Mouse (Mus musculus): ENCODE measurements at regions not wholly inside any gene's neighbourhood (a gene's known extent, or its start where the extent isn't known, plus 50 kb on each side); places are given as distances from the start of the nearest gene placed in this dataset.
A peak's percentile ranks its signal among the peaks of the same experiment; 100 is the strongest.

DNA sequence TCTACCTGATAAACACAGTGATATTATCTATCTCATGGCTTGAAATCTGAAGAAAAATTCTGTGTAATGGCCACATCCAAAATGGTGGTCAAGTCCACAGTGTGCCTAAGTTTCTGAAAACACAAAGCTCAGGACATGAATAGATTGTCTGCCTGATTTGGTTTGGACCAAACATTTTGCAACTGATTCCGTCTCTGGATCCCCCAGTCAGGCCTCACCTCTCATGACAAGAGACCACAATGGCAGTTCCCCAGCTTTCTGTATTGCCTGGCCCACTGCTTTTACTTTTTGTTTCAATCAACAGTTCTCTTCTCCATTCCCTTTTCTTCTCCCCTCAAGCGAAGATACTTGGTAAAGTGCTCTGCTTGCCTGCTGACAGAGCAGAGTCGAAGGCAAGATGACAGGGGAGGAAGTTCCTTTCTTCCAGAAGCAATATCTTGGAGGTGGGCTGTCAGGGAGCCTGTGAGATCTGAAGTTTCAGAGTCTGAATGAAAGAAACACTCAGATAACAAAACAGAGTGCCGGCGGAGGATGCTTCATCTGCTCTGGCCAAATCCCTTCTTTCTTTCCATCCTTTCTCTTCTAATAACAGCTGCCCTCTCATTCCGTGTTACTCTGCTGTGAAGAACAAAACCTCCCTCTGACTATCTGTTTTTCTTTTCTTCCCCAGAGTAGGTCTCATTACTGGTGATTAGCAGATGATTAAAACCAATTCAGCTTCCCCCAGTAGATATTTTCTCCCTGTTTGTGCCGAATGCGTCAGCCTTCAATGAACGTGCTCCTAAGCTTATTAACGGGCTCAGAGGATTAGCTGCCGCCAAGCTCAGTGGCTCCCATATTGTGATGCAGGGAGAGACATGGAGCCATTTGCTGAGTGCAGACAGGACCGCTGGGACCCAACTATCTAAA, 360.7 kb downstream of the Tmem182 start:
- peaks cover 28% of the 10 kb centered on the region for H3K4me1 ChIP-seq
- H3K4me3 ChIP-seq (replicated peaks), result no peak overlapping the region
- no peak overlapping the region for H3K9ac ChIP-seq
- peak overlapping the region; percentile 90 for H3K27ac ChIP-seq
- H3K36me3 ChIP-seq (replicated peaks), result no peaks in the 10 kb centered on the region
- no peaks in the 10 kb centered on the region for H3K27me3 ChIP-seq
- 4% methylated on average over 12 of the region's 12 CpGs for WGBS
- 0 out of 2 replicates have a peak, but pooled peaks cover 3% of the 10 kb centered on the region for H3K9me3 ChIP-seq
- peak overlapping the region; percentile 34 for H3K4me2 ChIP-seq
- peak; percentile 94 for ATAC-seq (ENCODE audit: low FRiP score)

DNA sequence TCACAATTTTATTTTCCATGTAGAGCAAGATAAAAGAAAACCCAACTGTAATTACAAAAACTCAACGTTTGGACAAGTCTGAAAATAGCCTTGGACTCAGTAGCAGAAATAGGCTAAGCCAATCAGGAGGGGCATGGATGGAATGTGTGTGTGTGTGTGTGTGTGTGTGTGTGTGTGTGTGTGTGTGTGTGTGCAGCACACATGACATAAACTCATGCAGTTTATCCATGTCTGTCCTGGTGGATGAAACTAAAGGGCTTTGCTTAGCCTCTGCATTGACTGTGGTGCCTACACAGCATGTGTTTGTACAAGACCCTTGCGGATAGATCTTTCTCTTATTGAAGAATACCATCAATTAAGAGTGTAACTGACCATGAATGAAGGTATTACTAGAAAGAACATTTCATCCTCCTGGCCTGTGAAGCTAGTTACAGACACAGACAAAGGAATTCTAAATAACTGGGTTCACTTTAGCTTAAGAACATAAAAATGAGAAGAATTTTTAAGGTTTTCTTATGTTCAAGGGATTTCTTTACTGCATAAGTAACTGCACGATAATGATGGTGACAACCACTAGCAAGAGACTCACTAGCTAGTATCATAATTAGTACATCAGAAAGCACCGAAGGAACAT, 361.5 kb downstream of the Tmem182 start:
- H3K4me1 ChIP-seq, result peaks cover 28% of the 10 kb centered on the region
- ATAC-seq (ENCODE audit: low FRiP score), result peak; percentile 70
- no peak overlapping the region for H3K4me3 ChIP-seq (replicated peaks)
- no peaks in the 10 kb centered on the region for H3K27me3 ChIP-seq
- 26% methylated on average over 4 of the region's 4 CpGs for WGBS
- H3K9me3 ChIP-seq, result 0 out of 2 replicates have a peak, but pooled peaks cover 3% of the 10 kb centered on the region
- H3K36me3 ChIP-seq (replicated peaks), result no peaks in the 10 kb centered on the region
- no peak overlapping the region for H3K9ac ChIP-seq
- peak overlapping the region; percentile 34 for H3K4me2 ChIP-seq
- peak overlapping the region; percentile 90 for H3K27ac ChIP-seq

DNA sequence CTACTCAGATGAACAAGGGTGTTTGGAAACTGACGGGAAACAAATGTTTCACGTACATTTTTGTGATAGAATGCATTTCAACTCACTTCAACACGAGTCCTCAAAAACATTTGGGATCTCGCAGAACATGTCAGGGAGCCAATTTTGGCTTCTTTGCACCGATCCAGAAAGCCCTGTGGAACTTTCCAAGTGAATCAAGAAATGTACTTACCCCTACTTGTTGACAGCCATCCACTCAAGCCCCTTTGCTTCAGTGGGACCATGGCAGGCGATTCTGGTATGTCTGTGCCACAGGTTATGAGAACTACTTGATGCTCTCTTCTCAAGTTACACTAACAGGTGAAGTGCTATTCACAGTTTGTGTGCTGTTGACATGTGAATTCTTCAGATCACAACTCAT, 381.6 kb downstream of the Tmem182 start:
- Histone ChIP-seq H3K27me3 (0 out of 2 replicates have a peak, but pooled peaks cover 2% of the 10 kb centered on the region), H3K9ac (no peak overlapping the region), H3K4me2 (no peak overlapping the region), H3K36me3 (replicated peaks) (no peaks in the 10 kb centered on the region), H3K27ac (no peak overlapping the region), H3K4me1 (peaks cover 10% of the 10 kb centered on the region), H3K4me3 (replicated peaks) (no peak overlapping the region), H3K9me3 (no peaks in the 10 kb centered on the region)
- no peak for ATAC-seq (ENCODE audit: low FRiP score)
- 94% methylated on average over 6 of the region's 6 CpGs for WGBS

DNA sequence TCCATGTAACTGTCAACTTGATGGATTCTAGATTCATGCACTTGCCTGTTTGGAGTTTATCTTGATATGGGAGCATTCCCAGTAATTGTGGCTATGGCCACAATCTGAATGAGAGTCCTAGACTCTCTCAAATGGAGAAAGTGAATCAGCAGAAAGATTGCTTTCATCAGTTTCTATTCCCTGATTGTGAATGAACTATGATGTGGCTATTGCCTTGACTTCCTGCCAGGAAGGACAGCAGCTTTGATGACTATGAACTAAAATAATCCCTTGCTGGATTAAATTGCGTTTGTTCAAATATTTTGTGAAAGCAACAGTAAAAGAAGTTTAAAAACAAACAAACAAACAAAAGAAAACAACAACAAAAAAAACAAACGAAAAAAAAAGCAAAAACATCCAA, 407.5 kb downstream of the Tmem182 start:
- 85% methylated on average over 2 of the region's 2 CpGs for WGBS
- no peak overlapping the region for H3K27ac ChIP-seq
- no peak for ATAC-seq (ENCODE audit: low FRiP score)
- H3K36me3 ChIP-seq (replicated peaks), result no peaks in the 10 kb centered on the region
- no peak overlapping the region for H3K4me2 ChIP-seq
- no peaks in the 10 kb centered on the region for H3K9me3 ChIP-seq
- no peak overlapping the region for H3K4me3 ChIP-seq (replicated peaks)
- no peaks in the 10 kb centered on the region for H3K4me1 ChIP-seq
- no peak overlapping the region for H3K9ac ChIP-seq
- no peaks in the 10 kb centered on the region for H3K27me3 ChIP-seq

DNA sequence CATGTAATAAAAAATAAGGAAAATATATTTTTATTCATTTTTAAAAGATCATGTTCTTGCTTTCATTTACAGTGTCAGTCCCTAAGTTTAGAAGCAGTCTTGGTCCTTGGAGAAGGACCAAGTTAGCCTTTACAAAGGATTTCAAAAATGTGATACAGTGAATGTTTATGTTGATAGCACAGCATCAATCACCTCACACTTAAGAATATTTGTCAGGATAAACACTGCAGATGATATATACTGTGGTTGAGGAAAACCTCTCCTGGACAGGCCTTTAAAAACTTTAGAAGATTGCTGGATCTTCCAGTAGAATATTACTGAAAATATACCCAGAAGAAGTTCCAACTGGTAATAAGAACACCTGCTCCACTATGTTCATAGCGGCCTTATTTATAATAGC, 420.4 kb downstream of the Tmem182 start:
- WGBS, result 94% methylated on average over 1 of the region's 1 CpGs
- H3K27me3 ChIP-seq, result no peaks in the 10 kb centered on the region
- H3K4me1 ChIP-seq, result no peaks in the 10 kb centered on the region
- no peak overlapping the region for H3K4me3 ChIP-seq (replicated peaks)
- ATAC-seq (ENCODE audit: low FRiP score), result no peak
- H3K27ac ChIP-seq, result no peak overlapping the region
- no peaks in the 10 kb centered on the region for H3K36me3 ChIP-seq (replicated peaks)
- no peaks in the 10 kb centered on the region for H3K9me3 ChIP-seq
- H3K4me2 ChIP-seq, result no peak overlapping the region
- H3K9ac ChIP-seq, result no peak overlapping the region

DNA sequence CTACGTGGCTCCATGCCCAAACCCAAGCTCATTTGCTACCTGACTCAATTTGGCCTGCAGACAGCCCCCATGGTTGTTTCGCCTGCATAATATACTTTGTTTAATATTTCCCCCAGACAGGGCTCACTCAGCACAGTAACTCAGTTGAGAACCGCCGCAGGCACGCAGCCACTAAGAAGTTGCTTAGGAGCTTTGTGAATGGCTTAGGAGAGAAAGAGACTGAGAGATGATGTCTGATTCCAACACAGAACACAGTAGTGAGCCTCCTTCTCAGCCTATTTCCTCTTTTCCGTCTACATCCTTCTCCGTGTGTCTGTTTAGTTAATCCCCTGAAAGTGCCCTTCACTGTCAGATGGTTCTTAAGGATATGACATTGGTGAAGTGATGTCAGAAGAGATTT, 429.9 kb downstream of the Tmem182 start:
- WGBS, result 77% methylated on average over 7 of the region's 7 CpGs
- no peak overlapping the region for H3K4me3 ChIP-seq (replicated peaks)

DNA sequence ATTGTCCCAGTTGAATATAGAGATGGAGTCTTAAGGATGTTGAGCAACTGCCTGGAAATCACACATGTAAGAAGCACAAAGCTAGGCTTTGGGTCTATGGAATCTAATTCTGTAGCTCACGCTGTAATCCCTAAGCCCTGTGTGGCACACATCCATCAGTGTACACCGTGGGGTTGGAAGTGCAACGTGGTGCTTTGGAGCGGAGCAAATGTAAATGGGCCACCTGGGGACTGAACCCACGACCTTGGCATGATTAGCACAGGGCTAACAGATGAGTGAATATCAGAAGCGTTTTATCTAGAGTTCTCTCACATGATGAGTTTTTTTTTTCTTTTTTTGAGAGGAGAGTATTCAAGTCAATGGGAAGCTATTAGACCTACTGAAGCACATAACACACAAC, 437.6 kb downstream of the Tmem182 start:
- H3K4me3 ChIP-seq (replicated peaks), result no peak overlapping the region
- H3K4me2 ChIP-seq, result no peak overlapping the region
- 70% methylated on average over 6 of the region's 6 CpGs for WGBS
- no peak overlapping the region for H3K9ac ChIP-seq
- no peak for ATAC-seq (ENCODE audit: low FRiP score)
- no peaks in the 10 kb centered on the region for H3K36me3 ChIP-seq (replicated peaks)
- no peak overlapping the region for H3K27ac ChIP-seq
- no peaks in the 10 kb centered on the region for H3K4me1 ChIP-seq
- H3K27me3 ChIP-seq, result no peaks in the 10 kb centered on the region
- H3K9me3 ChIP-seq, result no peaks in the 10 kb centered on the region

More for the DNA sequence above, 429.9 kb downstream of the Tmem182 start:
- Histone ChIP-seq H3K27ac (no peak overlapping the region), H3K36me3 (replicated peaks) (no peaks in the 10 kb centered on the region), H3K9me3 (no peaks in the 10 kb centered on the region), H3K4me1 (peaks cover 9% of the 10 kb centered on the region; the same call in 1 of the 2 replicates), H3K4me2 (no peak overlapping the region), H3K27me3 (no peaks in the 10 kb centered on the region), H3K9ac (no peak overlapping the region)
- no peak for ATAC-seq (ENCODE audit: low FRiP score)

DNA sequence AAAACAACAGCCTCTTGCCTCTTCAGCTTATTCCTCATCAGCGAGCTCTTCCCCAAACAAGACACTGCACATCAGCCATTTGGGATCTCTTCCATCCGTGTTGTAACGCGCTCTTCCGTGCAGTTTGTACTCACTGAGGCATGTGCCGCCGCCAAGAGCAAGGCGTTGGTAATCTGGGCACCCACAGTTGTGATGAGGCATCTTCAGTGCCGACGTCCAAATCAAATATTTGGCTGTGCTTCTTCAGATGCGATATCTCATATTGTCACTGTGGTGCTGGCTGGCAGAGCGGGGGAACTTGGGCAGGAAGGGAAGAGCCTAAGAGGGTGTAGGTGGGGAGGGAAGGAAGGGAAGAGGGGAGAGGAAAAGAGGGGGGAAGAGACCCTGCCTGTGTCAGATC, 439.2 kb downstream of the Tmem182 start:
- ATAC-seq (ENCODE audit: low FRiP score), result no peak
- H3K9ac ChIP-seq, result no peak overlapping the region
- H3K27me3 ChIP-seq, result no peaks in the 10 kb centered on the region
- no peaks in the 10 kb centered on the region for H3K4me1 ChIP-seq
- no peaks in the 10 kb centered on the region for H3K9me3 ChIP-seq
- no peak overlapping the region for H3K27ac ChIP-seq
- no peak overlapping the region for H3K4me3 ChIP-seq (replicated peaks)
- no peaks in the 10 kb centered on the region for H3K36me3 ChIP-seq (replicated peaks)
- no peak overlapping the region for H3K4me2 ChIP-seq
- WGBS, result 98% methylated on average over 12 of the region's 12 CpGs

DNA sequence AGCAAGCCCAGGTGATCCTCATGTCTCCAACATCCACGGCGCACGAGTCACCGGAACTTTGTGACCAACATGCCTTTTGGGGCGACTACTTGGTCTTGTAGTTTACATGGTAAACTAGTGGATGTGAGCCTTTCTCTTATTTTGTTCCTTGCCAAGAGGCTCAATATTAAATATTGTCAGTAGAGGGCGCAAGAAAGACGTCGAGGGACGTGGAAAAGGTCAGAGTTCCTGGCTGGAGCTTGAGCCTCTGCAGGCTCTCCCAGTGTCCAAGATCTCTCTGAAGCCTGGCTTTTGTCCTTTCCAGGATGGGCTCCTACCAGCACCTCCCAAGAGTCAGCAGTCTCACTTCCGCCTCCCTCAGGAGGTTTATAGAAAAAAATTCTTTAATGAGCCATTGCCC, 458.8 kb downstream of the Tmem182 start:
- WGBS, result 42% methylated on average over 10 of the region's 10 CpGs
- H3K4me2 ChIP-seq, result no peak overlapping the region
- ATAC-seq (ENCODE audit: low FRiP score), result no peak
- no peak overlapping the region for H3K4me3 ChIP-seq (replicated peaks)
- no peak overlapping the region for H3K9ac ChIP-seq
- H3K9me3 ChIP-seq, result no peaks in the 10 kb centered on the region
- H3K27ac ChIP-seq, result no peak overlapping the region
- H3K27me3 ChIP-seq, result no peaks in the 10 kb centered on the region
- no peaks in the 10 kb centered on the region for H3K36me3 ChIP-seq (replicated peaks)
- H3K4me1 ChIP-seq, result peaks cover 4% of the 10 kb centered on the region

DNA sequence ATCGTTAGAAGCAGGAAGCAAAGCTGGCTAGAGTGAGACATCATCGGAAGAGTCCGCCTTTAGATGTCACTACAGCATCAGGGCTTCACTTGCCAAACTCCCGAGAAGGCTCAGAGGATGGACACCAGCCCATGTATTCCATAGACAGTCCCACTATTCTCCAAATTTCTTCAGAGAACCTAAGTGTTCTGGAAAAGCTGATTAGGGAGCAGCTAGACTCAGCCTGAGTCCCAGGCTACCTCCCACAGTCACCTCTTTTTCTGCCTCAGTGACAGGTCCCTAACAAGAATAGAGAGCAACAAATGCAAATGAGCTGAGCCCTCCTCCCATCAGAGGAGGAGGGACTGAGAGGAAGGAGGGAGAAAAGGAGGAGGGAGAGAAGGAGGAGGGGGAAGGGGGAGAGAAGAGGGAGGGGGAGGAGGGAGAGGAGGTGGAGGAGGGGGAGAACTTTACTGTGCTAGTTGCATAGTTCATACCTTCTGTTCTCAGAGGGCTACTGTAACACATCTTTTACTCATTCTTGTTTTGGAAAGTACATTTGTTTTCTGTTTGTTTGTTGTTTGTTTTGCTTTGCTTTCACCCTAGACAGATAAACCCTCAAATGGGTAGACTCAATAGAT, 465.8 kb downstream of the Tmem182 start:
- ATAC-seq (ENCODE audit: low FRiP score), result peak; percentile 67
- 9% methylated on average over 4 of the region's 4 CpGs for WGBS
- Histone ChIP-seq H3K4me3 (replicated peaks) (no peak overlapping the region), H3K27ac (peak overlapping the region; percentile 62), H3K27me3 (no peaks in the 10 kb centered on the region), H3K4me2 (peak overlapping the region; percentile 11; the same call in 1 of the 2 replicates), H3K4me1 (peaks cover 61% of the 10 kb centered on the region), H3K9me3 (no peaks in the 10 kb centered on the region), H3K9ac (no peak overlapping the region), H3K36me3 (replicated peaks) (no peaks in the 10 kb centered on the region)

DNA sequence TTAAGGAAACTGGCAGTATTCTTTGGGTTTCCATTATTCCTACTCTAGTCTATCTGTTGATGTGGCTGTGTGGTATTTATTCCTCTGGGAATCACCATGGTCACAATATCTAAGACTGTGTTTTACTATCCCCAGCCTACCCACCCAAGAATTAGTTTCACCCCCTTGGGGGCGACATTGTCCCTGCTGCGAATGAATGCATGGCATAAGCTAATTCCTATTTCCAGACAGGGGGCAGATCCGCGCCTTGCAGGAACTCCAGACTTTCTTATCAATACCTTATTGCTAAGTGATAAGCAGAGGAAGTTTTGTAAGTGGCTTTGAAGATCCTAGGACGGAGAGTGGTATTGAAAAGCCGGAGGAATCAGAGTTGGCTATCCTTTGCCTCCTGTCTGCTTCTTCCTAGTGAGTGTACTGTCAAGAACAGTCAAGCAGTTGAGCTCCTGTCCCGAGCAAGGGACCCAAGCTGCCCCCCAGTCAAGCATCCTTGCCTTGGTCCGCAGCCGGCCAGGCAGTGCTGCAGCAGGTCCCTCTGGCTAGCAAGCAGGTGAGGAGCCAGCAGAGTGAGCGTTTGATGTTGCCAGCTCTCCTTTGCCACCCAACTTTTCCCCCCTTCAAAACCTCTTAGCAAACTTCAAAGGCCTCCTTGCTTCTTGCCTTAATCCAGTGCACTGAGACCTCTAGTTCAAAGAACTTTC, 469.3 kb downstream of the Tmem182 start:
- H3K4me3 ChIP-seq (replicated peaks), result peak overlapping the region; percentile 15
- peak overlapping the region; percentile 26; the same call in 1 of the 2 replicates for H3K9ac ChIP-seq
- 2% methylated on average over 10 of the region's 10 CpGs for WGBS
- H3K4me1 ChIP-seq, result peaks cover 57% of the 10 kb centered on the region
- ATAC-seq (ENCODE audit: low FRiP score), result peak; percentile 34; the same call in 1 of the 2 replicates
- no peaks in the 10 kb centered on the region for H3K9me3 ChIP-seq
- peak overlapping the region; percentile 92 for H3K27ac ChIP-seq
- H3K4me2 ChIP-seq, result peak overlapping the region; percentile 55
- no peaks in the 10 kb centered on the region for H3K27me3 ChIP-seq
- H3K36me3 ChIP-seq (replicated peaks), result no peaks in the 10 kb centered on the region

DNA sequence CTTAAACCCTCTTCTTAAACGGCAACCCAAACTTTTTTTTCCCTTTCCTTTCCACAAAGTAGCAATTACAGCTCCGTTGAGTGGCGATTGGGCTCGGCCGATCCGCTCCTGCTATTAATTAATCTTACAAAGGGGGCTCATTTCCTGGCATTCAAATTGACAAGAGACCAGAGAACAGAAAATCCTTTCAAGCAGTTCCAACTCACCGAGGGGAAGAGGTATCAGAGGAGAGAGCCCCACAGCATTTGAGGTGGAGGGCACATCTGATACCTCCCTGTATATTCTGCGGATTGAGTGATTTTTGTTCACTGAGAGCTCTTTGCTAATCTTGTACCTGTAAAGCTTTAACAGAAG, 469.8 kb downstream of the Tmem182 start:
- under 1% methylated on average over 8 of the region's 8 CpGs for WGBS
- Histone ChIP-seq H3K36me3 (replicated peaks) (no peaks in the 10 kb centered on the region), H3K4me1 (peaks cover 51% of the 10 kb centered on the region), H3K4me2 (peak overlapping the region; percentile 55), H3K4me3 (replicated peaks) (peak overlapping the region; percentile 15), H3K9me3 (no peaks in the 10 kb centered on the region), H3K27ac (peak overlapping the region; percentile 92), H3K9ac (peak overlapping the region; percentile 33), H3K27me3 (no peaks in the 10 kb centered on the region)
- peak; percentile 49; the same call in 1 of the 2 replicates for ATAC-seq (ENCODE audit: low FRiP score)

Measured in forebrain, embryonic 12.5 days (tissue).